Mouse (Mus musculus): ENCODE results near the gene Slc25a11. TPM values are rescaled to one million over a fixed set of nuclear protein-coding genes. Genes with fewer than 3 reads are reported as not detected.

The Slc25a11 gene
- polyA plus RNA-seq, 1 experiment from 2014 or later = 207 TPM

DNA sequence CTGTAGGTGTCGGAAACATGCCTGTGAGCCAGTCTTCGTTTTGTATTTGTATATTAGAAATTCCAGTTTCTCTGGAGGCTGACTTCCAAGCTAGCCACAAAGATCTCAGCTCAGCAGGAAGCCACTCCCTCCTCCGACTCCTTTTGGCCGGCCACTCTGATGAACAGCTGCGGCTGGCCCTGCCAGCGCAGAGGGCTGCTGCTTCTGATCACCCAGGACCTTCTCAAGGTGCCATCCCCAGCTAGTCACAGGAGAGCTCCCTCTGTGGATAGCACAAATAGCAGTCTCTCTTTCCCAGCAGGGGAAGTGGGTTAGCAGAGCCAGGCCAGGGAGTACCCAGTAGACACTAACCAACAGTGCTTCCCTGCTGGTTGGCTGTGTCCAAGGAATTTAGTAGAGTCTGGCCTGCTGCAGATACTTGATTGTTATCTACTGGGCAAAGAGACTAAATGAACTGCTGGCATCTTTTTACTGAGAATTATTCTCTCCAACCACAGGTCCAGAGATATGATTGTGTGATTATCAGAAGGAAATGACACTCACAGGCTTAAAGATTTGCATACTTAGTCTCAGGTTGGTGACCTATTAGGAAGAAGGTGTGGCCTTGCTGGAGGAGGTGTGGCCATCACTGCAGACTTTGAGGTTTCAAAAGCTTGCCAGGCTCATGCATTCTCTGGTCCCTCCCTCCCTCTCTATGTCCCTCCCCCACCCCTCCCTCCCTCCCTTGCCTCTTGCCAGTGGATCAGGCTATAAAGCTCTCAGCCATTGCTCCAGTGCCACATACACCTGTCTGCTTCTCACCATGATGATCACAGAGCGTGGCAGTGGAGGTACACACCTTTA, 25.1 kb downstream of the Slc25a11 start:
- Histone ChIP-seq H3K9me3 (no peaks in the 10 kb centered on the region), H3K4me1 (0 out of 2 replicates have a peak, but pooled peaks cover 9% of the 10 kb centered on the region), H3K4me3 (no peak overlapping the region), H3K36me3 (no peaks in the 10 kb centered on the region), H3K27me3 (ENCODE audit: insufficient read depth, poor library complexity, severe bottlenecking) (peaks cover 6% of the 10 kb centered on the region), H3K27ac (no peak overlapping the region)
- DNase-seq (ENCODE audit: low spot score) = peak; percentile 63
- 33% methylated on average over 7 of the region's 7 CpGs for WGBS

DNA sequence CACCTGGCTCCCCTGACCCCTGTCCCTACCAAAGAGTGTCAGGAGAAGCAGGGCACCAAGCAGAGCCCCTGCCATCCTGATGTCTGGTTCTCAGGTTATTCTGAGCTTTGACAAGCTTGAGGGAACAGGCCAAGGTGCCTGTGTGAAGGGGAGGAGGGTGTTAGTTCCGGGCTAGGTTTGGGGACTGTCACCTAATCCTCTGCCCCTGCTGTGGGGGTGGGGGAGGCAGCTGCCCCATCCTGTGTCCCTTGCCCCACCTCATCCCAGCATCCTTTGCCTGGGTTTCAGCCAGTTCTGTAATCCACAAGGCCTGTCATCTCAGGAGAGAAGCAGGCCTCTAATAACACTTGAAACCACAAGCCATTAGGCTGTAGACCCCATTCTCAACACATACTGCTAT, 28.2 kb downstream of the Slc25a11 start, which contains the start of gene Chrne:
Gene Chrne, minus strand, starts transcription at position 116 of the 400 bp plus-strand sequence.
- H3K27ac ChIP-seq = no peak within 1 kb of the TSS
- WGBS = 41% methylated on average over 1 of the region's 1 CpGs
- no peaks in the 10 kb centered on the region for H3K9me3 ChIP-seq
- DNase-seq (ENCODE audit: low spot score) = no peak
- H3K4me3 ChIP-seq = no peak within 1 kb of the TSS
- no peaks in the 10 kb centered on the region for H3K36me3 ChIP-seq
- H3K4me1 ChIP-seq = peaks cover 26% of the 10 kb centered on the region
- peaks cover 23% of the 10 kb centered on the region for H3K27me3 ChIP-seq (ENCODE audit: insufficient read depth, poor library complexity, severe bottlenecking)

DNA sequence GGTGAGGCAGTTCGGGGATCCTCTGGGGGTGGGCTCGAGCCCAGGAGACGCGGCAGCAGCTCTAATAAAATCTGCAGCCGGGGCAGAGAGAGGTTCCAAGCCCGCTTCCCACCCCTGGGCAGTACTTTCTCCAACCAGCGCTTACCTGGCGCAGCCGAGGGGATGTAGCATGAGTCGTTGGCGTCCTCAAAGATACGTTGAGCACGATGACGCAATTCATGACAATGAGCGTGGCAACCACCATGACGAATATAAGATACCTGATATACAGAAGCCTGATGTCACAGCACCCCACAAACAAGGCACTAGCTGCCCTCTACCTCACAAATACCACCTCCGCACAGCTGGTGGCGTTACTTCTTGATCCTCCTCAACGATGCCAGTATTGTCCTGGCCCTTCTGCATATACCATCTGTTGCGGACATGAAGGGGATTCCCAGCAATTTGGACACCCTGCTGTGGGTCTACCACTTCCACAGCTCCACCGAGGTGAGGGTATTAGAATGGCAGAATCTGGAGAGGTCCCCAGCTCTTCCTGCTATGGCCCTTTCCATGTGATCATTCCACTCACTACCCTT, 31.7 kb downstream of the Slc25a11 start, which contains the start of gene 4930544D05Rik:
Gene 4930544D05Rik, plus strand, starts transcription at position 333 of the 578 bp plus-strand sequence.
- Histone ChIP-seq H3K27me3 (ENCODE audit: insufficient read depth, poor library complexity, severe bottlenecking) (peaks cover 23% of the 10 kb centered on the region), H3K36me3 (peaks cover 32% of the 10 kb centered on the region), H3K4me1 (peaks cover 22% of the 10 kb centered on the region), H3K9me3 (no peaks in the 10 kb centered on the region), H3K27ac (peak within 1 kb of the TSS; percentile 71), H3K4me3 (peak within 1 kb of the TSS; percentile 55)
- 11% methylated on average over 21 of the region's 21 CpGs for WGBS
- DNase-seq (ENCODE audit: low spot score) = no peak

DNA sequence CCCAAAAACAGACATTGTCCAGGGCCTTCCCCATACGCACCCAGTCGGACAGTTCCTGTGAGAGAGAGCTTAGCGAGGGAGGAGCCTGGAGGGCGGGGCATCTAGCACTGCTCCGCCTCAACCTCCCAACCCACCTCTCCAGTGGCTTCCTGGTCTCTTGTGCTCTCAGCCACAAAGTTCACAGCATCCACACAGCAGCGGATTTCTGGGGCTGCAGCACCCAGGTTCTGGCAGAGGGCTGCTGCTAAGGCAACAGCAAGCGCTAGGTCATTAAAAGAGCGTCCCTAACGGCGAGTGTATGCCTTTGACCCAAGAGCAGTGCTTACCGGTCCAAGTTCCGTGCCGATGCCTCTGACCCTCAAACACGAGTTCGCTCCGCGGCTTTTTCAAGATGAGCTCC, 32.2 kb downstream of the Slc25a11 start:
- WGBS = 0% methylated on average over 17 of the region's 17 CpGs
- peak; percentile 90 for DNase-seq (ENCODE audit: low spot score)
- H3K27me3 ChIP-seq (ENCODE audit: insufficient read depth, poor library complexity, severe bottlenecking) = peaks cover 23% of the 10 kb centered on the region
- peak overlapping the region; percentile 55 for H3K4me3 ChIP-seq
- H3K27ac ChIP-seq = peak overlapping the region; percentile 71
- H3K36me3 ChIP-seq = peaks cover 38% of the 10 kb centered on the region
- H3K9me3 ChIP-seq = no peaks in the 10 kb centered on the region
- H3K4me1 ChIP-seq = peaks cover 23% of the 10 kb centered on the region

DNA sequence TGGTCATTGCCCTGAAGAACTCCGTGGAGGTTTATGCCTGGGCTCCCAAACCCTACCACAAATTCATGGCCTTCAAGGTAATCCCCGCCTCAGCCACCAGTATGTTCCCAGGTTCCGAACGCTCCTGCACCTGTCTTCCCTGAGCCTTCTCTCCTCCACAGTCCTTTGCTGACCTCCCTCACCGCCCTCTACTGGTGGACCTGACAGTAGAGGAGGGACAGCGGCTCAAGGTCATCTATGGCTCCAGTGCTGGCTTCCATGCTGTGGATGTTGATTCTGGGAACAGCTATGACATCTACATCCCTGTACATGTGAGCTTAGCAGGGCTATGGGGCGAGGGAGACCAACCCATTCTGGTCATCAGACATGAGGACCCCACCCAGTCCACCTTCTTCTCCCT, 34.8 kb downstream of the Slc25a11 start:
- WGBS = 74% methylated on average over 7 of the region's 7 CpGs
- peaks cover 27% of the 10 kb centered on the region for H3K4me1 ChIP-seq
- DNase-seq (ENCODE audit: low spot score) = no peak
- no peaks in the 10 kb centered on the region for H3K9me3 ChIP-seq
- peaks cover 63% of the 10 kb centered on the region for H3K36me3 ChIP-seq
- H3K27ac ChIP-seq = no peak overlapping the region
- peaks cover 19% of the 10 kb centered on the region for H3K27me3 ChIP-seq (ENCODE audit: insufficient read depth, poor library complexity, severe bottlenecking)
- no peak overlapping the region for H3K4me3 ChIP-seq

DNA sequence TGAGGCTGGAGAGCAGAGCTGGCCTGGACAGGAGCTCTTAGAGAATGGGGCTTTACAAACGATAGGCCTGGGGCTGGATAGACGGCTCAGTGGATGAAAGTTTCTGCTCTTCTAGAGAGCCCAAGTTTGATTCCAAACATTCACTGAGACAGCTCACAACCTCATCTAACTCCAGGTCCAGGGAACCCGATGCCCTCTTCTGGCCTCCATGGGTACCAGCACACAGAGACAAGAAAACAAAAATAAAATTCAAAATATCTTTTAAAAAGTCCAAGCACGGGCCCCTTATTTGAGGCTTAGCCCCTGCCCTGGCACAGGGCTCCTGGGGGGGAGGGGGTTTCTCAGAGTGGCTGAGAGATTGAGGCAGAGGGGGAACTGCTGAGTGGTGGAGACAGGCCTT, 36.5 kb downstream of the Slc25a11 start:
- Histone ChIP-seq H3K36me3 (peaks cover 81% of the 10 kb centered on the region), H3K4me1 (peaks cover 20% of the 10 kb centered on the region), H3K4me3 (no peak overlapping the region), H3K9me3 (no peaks in the 10 kb centered on the region), H3K27ac (no peak overlapping the region), H3K27me3 (ENCODE audit: insufficient read depth, poor library complexity, severe bottlenecking) (peaks cover 2% of the 10 kb centered on the region)
- 87% methylated on average over 4 of the region's 4 CpGs for WGBS
- DNase-seq (ENCODE audit: low spot score) = no peak

DNA sequence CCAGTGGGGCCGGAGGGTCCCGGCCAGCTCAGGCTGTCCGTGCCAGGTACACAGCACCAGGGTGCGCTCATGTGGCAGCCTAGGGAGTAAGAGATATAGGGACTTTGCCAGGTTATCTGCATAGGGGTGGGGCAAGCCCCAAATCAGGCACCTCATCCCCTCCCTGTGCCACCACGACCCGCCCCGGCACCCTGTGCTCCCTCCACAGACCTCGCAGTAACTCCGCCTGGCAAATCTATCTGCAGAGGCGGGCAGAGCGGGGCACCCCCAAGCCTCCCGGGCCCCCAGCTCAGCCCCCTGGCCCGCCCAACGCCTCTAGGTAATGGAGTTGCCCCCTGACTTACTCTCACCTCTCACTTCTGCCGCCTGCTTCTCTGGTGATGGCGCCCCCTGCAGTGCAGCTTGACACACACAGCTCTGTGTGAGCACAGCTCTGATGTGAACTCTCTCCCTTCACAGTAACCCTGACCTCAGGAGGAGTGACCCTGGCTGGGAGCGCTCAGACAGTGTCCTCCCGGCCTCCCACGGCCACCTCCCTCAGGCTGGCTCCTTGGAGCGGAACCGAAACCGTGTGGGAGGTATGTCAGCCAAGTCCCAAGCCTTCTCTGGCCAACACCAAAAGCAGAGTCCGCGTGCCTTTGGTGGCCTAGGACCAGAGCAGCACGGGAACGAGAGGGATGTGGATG, 38.8 kb downstream of the Slc25a11 start:
- H3K27ac ChIP-seq = no peak overlapping the region
- DNase-seq (ENCODE audit: low spot score) = no peak
- H3K4me3 ChIP-seq = no peak overlapping the region
- H3K36me3 ChIP-seq = peaks cover 97% of the 10 kb centered on the region
- H3K4me1 ChIP-seq = peaks cover 7% of the 10 kb centered on the region
- 88% methylated on average over 26 of the region's 26 CpGs for WGBS
- H3K9me3 ChIP-seq = no peaks in the 10 kb centered on the region
- no peaks in the 10 kb centered on the region for H3K27me3 ChIP-seq (ENCODE audit: insufficient read depth, poor library complexity, severe bottlenecking)

DNA sequence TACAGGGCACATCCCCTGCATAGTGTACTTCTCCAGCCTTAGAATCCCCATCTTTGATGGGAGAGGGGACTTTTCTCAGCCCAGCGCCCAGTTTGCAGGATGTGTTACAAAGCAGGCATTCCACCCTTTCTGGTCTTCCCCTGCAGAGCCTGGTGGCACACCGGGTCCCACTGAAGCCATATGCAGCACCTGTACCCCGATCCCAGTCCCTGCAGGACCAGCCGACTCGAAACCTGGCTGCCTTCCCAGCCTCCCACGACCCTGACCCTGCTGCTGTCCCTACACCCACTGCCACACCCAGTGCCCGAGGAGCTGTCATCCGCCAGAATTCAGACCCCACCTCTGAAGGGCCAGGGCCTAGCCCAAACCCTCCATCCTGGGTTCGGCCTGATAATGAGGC, 39.7 kb downstream of the Slc25a11 start:
- peaks cover 5% of the 10 kb centered on the region; the same call in 1 of the 2 replicates for H3K4me1 ChIP-seq
- no peak overlapping the region for H3K27ac ChIP-seq
- H3K9me3 ChIP-seq = no peaks in the 10 kb centered on the region
- H3K36me3 ChIP-seq = peaks cover 96% of the 10 kb centered on the region
- WGBS = 90% methylated on average over 9 of the region's 9 CpGs
- no peak for DNase-seq (ENCODE audit: low spot score)
- H3K4me3 ChIP-seq = no peak overlapping the region
- H3K27me3 ChIP-seq (ENCODE audit: insufficient read depth, poor library complexity, severe bottlenecking) = no peaks in the 10 kb centered on the region

DNA sequence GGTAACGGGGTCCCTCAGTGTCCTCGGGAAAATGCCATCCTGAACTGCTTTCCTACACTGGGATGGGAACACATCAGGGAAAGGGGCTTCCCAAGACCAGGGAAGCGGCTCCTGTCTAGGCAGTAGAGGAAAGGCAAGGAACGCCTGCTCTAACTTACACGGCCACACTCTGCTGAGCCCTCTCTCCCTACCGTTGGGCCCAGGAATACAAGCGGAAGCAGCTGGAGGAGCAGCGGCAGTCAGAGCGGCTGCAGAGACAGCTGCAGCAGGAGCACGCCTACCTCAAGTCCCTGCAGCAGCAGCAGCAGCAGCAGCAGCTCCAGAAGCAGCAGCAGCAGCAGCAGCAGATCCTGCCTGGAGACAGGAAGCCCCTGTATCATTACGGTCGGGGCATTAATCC, 40.6 kb downstream of the Slc25a11 start:
- H3K9me3 ChIP-seq = no peaks in the 10 kb centered on the region
- no peak overlapping the region for H3K4me3 ChIP-seq
- H3K27me3 ChIP-seq (ENCODE audit: insufficient read depth, poor library complexity, severe bottlenecking) = no peaks in the 10 kb centered on the region
- peaks cover 5% of the 10 kb centered on the region; the same call in 1 of the 2 replicates for H3K4me1 ChIP-seq
- H3K27ac ChIP-seq = no peak overlapping the region
- WGBS = 69% methylated on average over 12 of the region's 12 CpGs
- peaks cover 98% of the 10 kb centered on the region for H3K36me3 ChIP-seq
- no peak for DNase-seq (ENCODE audit: low spot score)

DNA sequence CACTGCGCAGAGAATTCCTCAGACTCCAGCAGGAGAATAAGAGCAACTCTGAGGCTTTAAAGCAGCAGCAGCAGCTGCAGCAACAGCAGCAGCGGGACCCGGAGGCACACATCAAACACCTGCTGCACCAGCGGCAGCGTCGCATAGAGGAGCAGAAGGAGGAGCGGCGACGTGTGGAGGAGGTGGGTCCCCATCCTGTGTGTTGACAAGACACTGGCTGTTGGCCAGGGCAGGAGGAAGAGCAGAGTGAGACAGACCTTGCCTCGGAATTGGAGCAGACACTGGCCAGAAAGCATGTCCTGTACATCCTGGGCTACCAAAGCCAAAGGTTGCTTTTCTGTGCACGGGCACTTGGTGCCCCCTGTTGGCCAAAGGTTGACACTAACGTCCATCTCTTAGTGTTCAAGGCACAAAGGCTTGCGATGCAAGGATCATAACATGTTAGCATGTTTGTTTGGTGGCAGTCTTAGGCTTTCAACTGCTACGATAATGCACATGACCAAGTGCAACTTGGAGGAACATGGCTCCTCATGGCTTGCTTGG, 42.2 kb downstream of the Slc25a11 start:
- peaks cover 5% of the 10 kb centered on the region; the same call in 1 of the 2 replicates for H3K4me1 ChIP-seq
- no peak overlapping the region for H3K27ac ChIP-seq
- peak; percentile 85 for DNase-seq (ENCODE audit: low spot score)
- peaks cover 87% of the 10 kb centered on the region for H3K36me3 ChIP-seq
- H3K9me3 ChIP-seq = no peaks in the 10 kb centered on the region
- 59% methylated on average over 14 of the region's 14 CpGs for WGBS
- no peak overlapping the region for H3K4me3 ChIP-seq
- H3K27me3 ChIP-seq (ENCODE audit: insufficient read depth, poor library complexity, severe bottlenecking) = no peaks in the 10 kb centered on the region

DNA sequence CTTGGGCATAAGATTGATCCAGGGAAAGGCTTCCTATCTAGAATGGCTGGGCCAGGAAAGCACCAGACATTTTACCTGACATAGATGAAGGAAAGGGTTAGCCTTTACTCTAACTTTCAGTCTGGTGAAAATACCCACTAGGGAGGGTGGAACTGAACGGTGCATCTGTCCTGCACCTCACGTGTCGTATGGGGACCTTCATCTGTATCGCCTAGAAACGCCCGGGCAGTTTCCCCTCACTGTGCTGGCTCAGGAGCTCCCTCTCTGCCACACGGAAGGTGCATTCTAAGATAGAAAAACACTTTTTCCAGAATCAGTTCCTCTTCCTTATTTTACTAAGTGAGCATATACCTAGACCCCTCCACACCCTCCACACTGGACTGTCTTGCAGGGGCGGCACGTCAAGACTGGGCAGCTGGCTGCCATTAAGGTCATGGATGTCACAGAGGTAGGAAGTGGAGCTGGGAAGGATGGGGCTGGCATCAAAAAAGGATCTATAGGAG, 48.8 kb downstream of the Slc25a11 start:
- Histone ChIP-seq H3K36me3 (peaks cover 56% of the 10 kb centered on the region), H3K27me3 (ENCODE audit: insufficient read depth, poor library complexity, severe bottlenecking) (no peaks in the 10 kb centered on the region), H3K27ac (no peak overlapping the region), H3K4me1 (peaks cover 25% of the 10 kb centered on the region; the same call in 1 of the 2 replicates), H3K4me3 (no peak overlapping the region), H3K9me3 (no peaks in the 10 kb centered on the region)
- no peak for DNase-seq (ENCODE audit: low spot score)
- WGBS = 90% methylated on average over 9 of the region's 9 CpGs

DNA sequence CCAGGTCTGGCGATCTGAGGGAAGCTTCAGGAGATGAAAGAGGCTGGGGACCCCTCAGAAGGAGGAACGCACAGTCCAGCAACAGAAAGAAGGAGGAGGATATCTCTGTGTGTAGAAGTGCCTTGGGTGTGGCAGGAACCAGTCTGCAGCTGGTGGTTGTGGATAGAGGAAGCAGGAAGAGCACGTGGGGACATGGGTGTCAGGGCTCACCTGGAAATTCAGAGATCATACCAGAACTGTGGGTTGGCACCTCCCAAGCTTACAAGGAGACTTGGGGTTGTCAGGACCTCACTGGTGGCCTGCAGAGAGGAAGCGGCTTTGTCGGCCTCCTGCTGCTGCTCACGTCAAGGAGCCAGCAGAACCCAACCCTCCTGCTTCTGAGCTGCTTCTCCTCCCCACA, 50.0 kb downstream of the Slc25a11 start:
- 65% methylated on average over 6 of the region's 6 CpGs for WGBS
- Histone ChIP-seq H3K9me3 (no peaks in the 10 kb centered on the region), H3K4me1 (peaks cover 25% of the 10 kb centered on the region; the same call in 1 of the 2 replicates), H3K36me3 (peaks cover 46% of the 10 kb centered on the region), H3K4me3 (no peak overlapping the region), H3K27me3 (ENCODE audit: insufficient read depth, poor library complexity, severe bottlenecking) (no peaks in the 10 kb centered on the region), H3K27ac (no peak overlapping the region)
- no peak for DNase-seq (ENCODE audit: low spot score)

Data from heart, embryonic 10.5 days (tissue).